Mouse (Mus musculus) ES-Bruce4 (cell line): ENCODE data around the gene Prr22. TPM values are rescaled to one million over a fixed set of nuclear protein-coding genes. Genes with fewer than 3 reads are reported as not detected.

Experiments
- H3K27ac ChIP-seq: 2 replicates; pipeline ENCODE4 v1.5.1; 2012; ENCODE audit warnings: low read length, inconsistent platforms; ENCODE audit not compliant: insufficient read depth
- H3K27me3 ChIP-seq: 2 replicates; pipeline ENCODE4 v1.6.1; 2012; ENCODE audit warnings: mild to moderate bottlenecking, low read length, inconsistent platforms; ENCODE audit not compliant: control insufficient read depth, poor library complexity, insufficient read depth, severe bottlenecking
- H3K36me3 ChIP-seq: 2 replicates; pipeline ENCODE4 v1.6.1; 2012; ENCODE audit warnings: inconsistent platforms, mild to moderate bottlenecking, low read length, moderate library complexity; ENCODE audit not compliant: control insufficient read depth, poor library complexity, insufficient read depth, severe bottlenecking
- H3K4me1 ChIP-seq: one replicate; pipeline ENCODE4 v1.8.1; 2011; ENCODE audit warnings: low read length; ENCODE audit not compliant: control insufficient read depth, insufficient read depth
- H3K4me3 ChIP-seq: 2 replicates; pipeline ENCODE4 v1.5.1; 2011; ENCODE audit warnings: low read depth, mild to moderate bottlenecking, low read length
- H3K9ac ChIP-seq: 2 replicates; pipeline ENCODE4 v1.6.1; 2012; ENCODE audit warnings: low read depth, mild to moderate bottlenecking, inconsistent platforms; ENCODE audit not compliant: poor library complexity, severe bottlenecking
- H3K9me3 ChIP-seq: replicated peaks from 2 replicates; pipeline ENCODE4 v1.6.1; 2012; ENCODE audit warnings: mild to moderate bottlenecking, low read length, inconsistent platforms; ENCODE audit not compliant: control insufficient read depth, poor library complexity, insufficient read depth, severe bottlenecking
- CTCF ChIP-seq: IDR thresholded peaks from one replicate; pipeline ENCODE4 v1.8.1; 2011; ENCODE audit warnings: low read depth, low read length
- EP300 ChIP-seq: IDR thresholded peaks from 2 replicates; pipeline ENCODE4 v1.6.1; 2011; ENCODE audit warnings: low read depth, low read length; ENCODE audit not compliant: insufficient read depth
- POLR2A ChIP-seq: IDR thresholded peaks from one replicate; pipeline ENCODE4 v1.8.1; 2011; ENCODE audit warnings: low read length; ENCODE audit not compliant: insufficient read depth
- polyA plus RNA-seq: library from polyadenylated mRNA; stranded (reverse); fragments of >200 nt; gene quantifications from 2 replicates; pipeline ENCODE4 v1.2.4, GENCODE M21; 2011; ENCODE audit warnings: low read depth; ENCODE audit not compliant: missing spikeins, insufficient read depth, insufficient read length

Prr22 gene
- polyA plus RNA-seq, 1 experiment = not detected

DNA sequence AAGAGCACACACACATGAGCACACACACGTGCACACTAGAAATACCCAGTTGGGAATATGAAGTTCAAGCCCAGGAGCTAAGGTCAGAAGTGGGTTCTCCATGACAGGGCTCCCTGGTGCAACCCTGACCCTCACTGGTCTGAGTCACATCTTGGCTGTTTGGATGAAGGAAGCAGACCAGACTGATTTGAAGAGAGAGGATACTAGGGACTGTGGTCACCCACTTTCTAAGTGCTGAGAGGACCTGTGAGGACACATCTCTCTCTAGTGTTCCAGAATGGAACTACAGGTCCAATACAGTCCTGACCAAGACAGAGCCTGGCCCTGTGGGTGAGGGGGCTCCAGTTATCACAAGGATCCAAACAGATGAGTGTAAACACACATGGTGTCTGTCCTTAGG, 35.7 kb downstream of the Prr22 start:
- Histone ChIP-seq H3K4me1 (peaks cover 3% of the 10 kb centered on the region), H3K27ac (no peak overlapping the region), H3K4me3 (no peak overlapping the region), H3K9ac (no peak overlapping the region), H3K9me3 (no peaks in the 10 kb centered on the region), H3K27me3 (no peaks in the 10 kb centered on the region), H3K36me3 (no peaks in the 10 kb centered on the region)
- TF ChIP-seq EP300 (no peak), CTCF (no peak), POLR2A (no peak)

DNA sequence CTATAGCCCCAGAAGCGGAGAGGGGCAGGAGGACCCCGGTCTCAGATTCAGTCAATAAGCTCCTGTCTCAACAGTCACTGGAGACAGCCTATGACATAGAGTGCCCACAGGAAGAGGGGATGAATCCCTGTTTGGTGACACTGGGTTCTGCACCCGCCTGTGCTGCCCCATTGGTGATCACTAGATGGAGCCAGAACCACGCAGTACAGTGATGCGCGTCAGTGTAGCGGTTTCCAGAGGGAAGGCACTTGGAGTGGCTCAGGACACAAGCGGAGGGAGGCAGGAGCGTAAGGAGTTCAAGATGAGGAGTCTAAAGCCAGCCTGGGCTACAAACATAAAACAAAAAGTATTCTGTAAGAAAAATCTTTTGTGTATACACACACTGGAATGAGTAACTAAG, 38.5 kb downstream of the Prr22 start:
- no peaks in the 10 kb centered on the region for H3K36me3 ChIP-seq
- H3K27me3 ChIP-seq = no peaks in the 10 kb centered on the region

DNA sequence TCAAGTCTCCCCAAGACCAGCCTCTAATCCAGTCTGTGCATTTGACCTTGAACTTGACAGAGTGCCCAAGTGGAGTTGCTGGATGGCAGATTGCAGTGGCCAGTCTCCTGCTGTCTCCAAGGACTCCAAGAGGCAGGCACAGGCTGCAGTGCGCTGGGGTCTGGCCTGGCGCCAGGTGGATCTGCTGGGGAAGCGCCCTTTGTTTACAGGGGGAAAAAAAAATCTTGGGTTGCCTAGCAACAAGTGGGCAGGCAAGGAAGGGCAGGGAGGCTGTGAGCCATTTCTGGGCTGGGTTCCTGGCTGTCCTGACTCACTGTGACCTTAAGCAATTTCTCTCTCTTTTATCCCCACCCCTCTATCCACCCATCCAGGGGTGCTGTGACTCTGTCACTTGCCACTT, 40.2 kb downstream of the Prr22 start:
- Histone ChIP-seq H3K4me3 (no peak overlapping the region), H3K27ac (no peak overlapping the region)

More for the DNA sequence above, 38.5 kb downstream of the Prr22 start:
- no peak overlapping the region for H3K4me3 ChIP-seq
- no peak overlapping the region for H3K9ac ChIP-seq
- no peak overlapping the region for H3K27ac ChIP-seq
- H3K9me3 ChIP-seq = no peaks in the 10 kb centered on the region
- peaks cover 3% of the 10 kb centered on the region for H3K4me1 ChIP-seq
- TF ChIP-seq EP300 (peak; percentile 29; the same call in 1 of the 2 replicates), POLR2A (no peak), CTCF (peak; percentile 98)

DNA sequence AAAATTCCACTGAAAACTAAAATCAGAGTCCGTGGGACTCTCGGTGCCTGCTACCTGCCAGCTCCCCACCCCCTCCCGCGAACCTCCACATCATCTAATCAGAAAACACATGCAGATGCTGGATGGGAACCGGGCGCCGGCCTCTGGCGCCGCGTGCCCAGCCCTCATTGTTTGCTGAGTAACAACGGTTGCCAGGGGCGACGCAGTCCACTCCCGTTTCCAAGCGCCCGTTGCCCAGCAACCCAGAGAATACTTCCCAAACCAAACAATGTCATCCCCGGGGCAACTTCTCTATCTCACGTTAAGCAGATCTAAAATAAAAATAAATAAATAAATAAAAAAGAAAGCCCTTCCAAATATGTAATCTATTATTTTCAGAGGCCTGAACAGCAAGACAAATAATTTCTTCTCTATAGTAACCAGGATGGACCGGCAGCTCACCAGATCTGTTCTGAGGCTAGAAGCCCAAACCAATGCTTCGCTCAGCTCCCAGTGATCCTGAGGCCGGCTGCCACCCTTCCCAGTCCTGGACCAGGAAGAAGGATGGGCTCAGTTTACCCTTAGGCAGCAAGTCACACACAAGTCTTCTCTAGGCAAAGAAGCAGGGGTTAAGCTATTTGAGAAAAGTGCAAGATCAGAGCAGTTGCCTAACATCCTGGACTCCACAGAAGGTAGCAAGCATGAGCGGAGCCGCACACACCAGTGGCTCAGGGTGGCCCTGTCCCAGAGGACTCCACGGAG, 44.4 kb downstream of the Prr22 start:
- peaks cover 3% of the 10 kb centered on the region for H3K4me1 ChIP-seq
- no peak overlapping the region for H3K27ac ChIP-seq
- H3K36me3 ChIP-seq = no peaks in the 10 kb centered on the region
- TF ChIP-seq POLR2A (no peak), EP300 (no peak), CTCF (no peak)
- no peaks in the 10 kb centered on the region for H3K27me3 ChIP-seq
- H3K4me3 ChIP-seq = no peak overlapping the region
- no peak overlapping the region for H3K9ac ChIP-seq
- no peaks in the 10 kb centered on the region for H3K9me3 ChIP-seq

More for the DNA sequence above, 40.2 kb downstream of the Prr22 start:
- no peaks in the 10 kb centered on the region for H3K9me3 ChIP-seq
- no peak overlapping the region for H3K9ac ChIP-seq
- H3K36me3 ChIP-seq = no peaks in the 10 kb centered on the region
- TF ChIP-seq CTCF = no peak
- TF ChIP-seq POLR2A = no peak
- TF ChIP-seq EP300 = no peak
- no peaks in the 10 kb centered on the region for H3K27me3 ChIP-seq
- peaks cover 3% of the 10 kb centered on the region for H3K4me1 ChIP-seq

DNA sequence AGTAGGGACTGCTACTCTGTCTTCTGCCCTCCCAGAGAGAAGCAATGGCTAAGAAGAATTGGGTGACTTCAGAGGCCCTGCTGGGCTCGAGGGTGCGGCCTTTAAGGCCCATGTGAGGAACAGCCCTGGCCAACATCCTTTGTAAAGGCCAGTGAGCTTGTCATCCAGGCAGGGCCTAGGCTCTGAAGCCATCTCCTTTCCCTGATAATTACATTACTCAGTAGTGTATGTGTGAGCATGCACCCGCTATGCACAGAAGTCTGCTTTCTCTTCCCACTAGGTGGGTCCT, 45.0 kb downstream of the Prr22 start:
- TF ChIP-seq POLR2A (no peak), CTCF (no peak), EP300 (no peak)
- Histone ChIP-seq H3K4me1 (peaks cover 5% of the 10 kb centered on the region), H3K27me3 (no peaks in the 10 kb centered on the region), H3K4me3 (no peak overlapping the region), H3K9ac (no peak overlapping the region), H3K9me3 (no peaks in the 10 kb centered on the region), H3K36me3 (no peaks in the 10 kb centered on the region), H3K27ac (no peak overlapping the region)

DNA sequence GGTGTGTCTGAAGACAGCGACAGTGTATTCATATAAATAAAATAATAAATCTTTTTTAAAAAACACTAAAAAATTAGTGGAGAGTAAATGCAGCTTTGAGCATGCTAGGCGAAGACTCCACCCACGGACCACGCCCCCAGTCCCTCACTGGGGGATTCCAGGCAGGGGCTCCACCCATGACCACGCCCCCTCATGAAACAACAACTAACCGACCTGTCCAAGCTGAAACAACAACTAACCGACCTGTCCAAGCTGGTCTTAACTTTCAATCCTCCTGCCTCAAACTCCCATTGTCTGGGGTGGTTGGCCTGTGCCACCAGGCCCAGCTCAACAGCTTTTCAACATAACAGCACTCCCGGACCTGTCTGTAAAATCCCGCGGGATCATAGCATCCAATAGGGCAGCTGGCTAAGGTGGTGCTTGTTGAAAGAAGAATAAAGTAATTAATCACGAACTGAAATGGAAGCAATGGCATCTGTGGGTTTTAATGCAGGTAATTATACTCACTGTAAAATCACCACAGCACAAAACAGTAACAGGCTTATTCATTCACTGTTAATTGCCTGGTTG, 48.1 kb downstream of the Prr22 start:
- Histone ChIP-seq H3K4me1 (peaks cover 10% of the 10 kb centered on the region), H3K9me3 (no peaks in the 10 kb centered on the region), H3K4me3 (peak overlapping the region; percentile 20), H3K27me3 (no peaks in the 10 kb centered on the region), H3K27ac (peak overlapping the region; percentile 24), H3K9ac (no peak overlapping the region), H3K36me3 (no peaks in the 10 kb centered on the region)
- no peak; the same call in 1 of the 2 replicates for TF ChIP-seq EP300
- TF ChIP-seq POLR2A = peak; percentile 40
